ENCODE assay signal across 8 mouse cellular contexts in the genomic region with DNA sequence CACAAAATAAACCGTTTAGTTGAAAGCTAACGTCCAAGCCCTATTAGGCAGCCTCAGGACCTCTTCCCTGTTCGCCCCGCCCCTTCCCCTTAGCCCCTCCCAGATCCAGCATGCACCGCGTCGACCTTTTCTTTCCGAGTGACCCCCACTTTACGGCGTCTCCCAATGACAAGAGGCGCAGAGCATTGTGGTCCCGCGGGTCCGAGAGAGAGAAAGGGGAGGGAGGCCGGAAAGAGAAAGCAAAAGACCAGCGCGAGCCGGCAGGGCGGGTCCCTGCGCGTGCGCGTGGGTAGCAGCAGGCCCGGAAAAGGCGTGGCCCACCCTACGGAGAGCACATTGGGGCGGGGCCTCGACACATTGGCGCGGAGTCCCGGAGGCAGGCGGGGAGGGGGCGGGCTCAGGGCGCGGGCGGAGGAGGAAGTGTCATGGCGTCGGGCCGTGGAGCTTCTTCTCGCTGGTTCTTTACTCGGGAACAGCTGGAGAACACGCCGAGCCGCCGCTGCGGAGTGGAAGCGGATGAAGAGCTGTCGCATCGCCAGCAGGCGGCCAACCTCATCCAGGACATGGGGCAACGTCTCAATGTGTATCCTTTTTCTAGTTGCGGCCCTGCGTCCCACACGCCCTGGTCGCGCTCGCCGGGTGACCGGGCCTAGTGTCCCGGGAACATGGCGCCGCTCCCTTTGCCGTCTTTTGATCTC. TPM values are rescaled to one million over a fixed set of nuclear protein-coding genes. Genes with fewer than 3 reads are reported as not detected.
A peak's percentile ranks its signal among the peaks of the same experiment; 100 is the strongest.
DNase-seq lines count a peak whose midpoint lies in the region; ATAC-seq lines count a peak whose summit lies in the region.

Gene Ccnt2, plus strand, starts transcription at position 362 of the 698 bp plus-strand sequence.

- ATAC-seq in forebrain, embryonic 14.5 days, result peak; percentile 98
- ATAC-seq in neural tube, embryonic 15.5 days (ENCODE audit: low FRiP score), result peak; percentile 99

- H3K9ac ChIP-seq in forebrain, embryonic 14.5 days (ENCODE audit: low read length), result peak within 1 kb of the TSS; percentile 90
- H3K9ac ChIP-seq in neural tube, embryonic 15.5 days (replicated peaks), result peak within 1 kb of the TSS; percentile 86

- under 1% methylated on average over 59 of the region's 63 CpGs for WGBS in forebrain, embryonic 14.5 days
- WGBS in neural tube, embryonic 15.5 days, result under 1% methylated on average over 63 of the region's 63 CpGs

- H3K4me3 ChIP-seq in forebrain, embryonic 14.5 days (ENCODE audit: low read depth, low read length), result peak within 1 kb of the TSS; percentile 83
- peak within 1 kb of the TSS; percentile 66 for H3K4me3 ChIP-seq in neural tube, embryonic 15.5 days (replicated peaks)

- no peaks in the 10 kb centered on the region for H3K36me3 ChIP-seq in forebrain, embryonic 14.5 days (ENCODE audit: control insufficient read depth, insufficient read depth, low read length)
- H3K36me3 ChIP-seq in neural tube, embryonic 15.5 days, result no peaks in the 10 kb centered on the region

- H3K27me3 ChIP-seq in forebrain, embryonic 14.5 days (replicated peaks; ENCODE audit: control insufficient read depth, insufficient read depth, low read length), result no peaks in the 10 kb centered on the region
- H3K27me3 ChIP-seq in neural tube, embryonic 15.5 days (replicated peaks), result no peaks in the 10 kb centered on the region

- H3K9me3 ChIP-seq in forebrain, embryonic 14.5 days (replicated peaks; ENCODE audit: control insufficient read depth, low read length), result no peaks in the 10 kb centered on the region
- H3K9me3 ChIP-seq in neural tube, embryonic 15.5 days (replicated peaks), result no peaks in the 10 kb centered on the region

- DNase-seq in ES-CJ7 (ENCODE audit: low read depth, low spot score), result peak; percentile 100
- peak; percentile 99 for DNase-seq in cerebellum, adult 11 months
- DNase-seq in forebrain, embryonic 14.5 days (ENCODE audit: low spot score), result peak; percentile 100
- peak; percentile 99 for DNase-seq in heart, postnatal 14 days
- DNase-seq in layer of hippocampus, adult 11-12 months (ENCODE audit: low spot score), result peak; percentile 99
- DNase-seq in lung, adult 18-20 months, result peak; percentile 99
- DNase-seq in testis, postnatal 14 days (ENCODE audit: low spot score), result peak; percentile 100

- intact Hi-C loops in heart, postnatal 14 days (cut with DNase I), result loop anchor here (5.0 kb wide), 1 partner anchor 333 kb away; no protein-coding TSS in a partner anchor

- H3K4me1 ChIP-seq in forebrain, embryonic 14.5 days (ENCODE audit: control insufficient read depth, insufficient read depth, low read length), result peaks cover 17% of the 10 kb centered on the region
- peaks cover 31% of the 10 kb centered on the region for H3K4me1 ChIP-seq in neural tube, embryonic 15.5 days

- peak within 1 kb of the TSS; percentile 90 for H3K4me2 ChIP-seq in forebrain, embryonic 14.5 days (ENCODE audit: low read length)
- H3K4me2 ChIP-seq in neural tube, embryonic 15.5 days, result peak within 1 kb of the TSS; percentile 72

- H3K27ac ChIP-seq in forebrain, embryonic 14.5 days (ENCODE audit: low read depth, low read length), result peak within 1 kb of the TSS; percentile 88
- H3K27ac ChIP-seq in neural tube, embryonic 15.5 days (replicated peaks), result peak within 1 kb of the TSS; percentile 96

RNA-seq across cellular contexts. Expression of gene Ccnt2, which starts in this region (rescaled TPM):
- polyA plus RNA-seq in forebrain, embryonic 14.5 days (2014; fragmentation: Nextera tagmentation; extraction: Ambion mirVana), result 49.4 and 69.1 TPM in 2 replicates
- total RNA-seq in heart, postnatal 14 days (2021), result 10 to 100 TPM; 31.0 to 33.2 TPM
- 91.1 and 99.3 TPM in 2 replicates for polyA plus RNA-seq in neural tube, embryonic 15.5 days (2015; fragmentation: Nextera tagmentation; extraction: Ambion mirVana)

Comparison
In these comparisons a context has a peak if more than half of its experiments do, and no peak if none do; other contexts are left out.
1. Peak in every context shown above with its lines: DNase-seq, ATAC-seq, H3K4me3 ChIP-seq and H3K27ac ChIP-seq.